Comparison of ENCODE assay signal across 7 mouse cellular contexts in the genomic region with DNA sequence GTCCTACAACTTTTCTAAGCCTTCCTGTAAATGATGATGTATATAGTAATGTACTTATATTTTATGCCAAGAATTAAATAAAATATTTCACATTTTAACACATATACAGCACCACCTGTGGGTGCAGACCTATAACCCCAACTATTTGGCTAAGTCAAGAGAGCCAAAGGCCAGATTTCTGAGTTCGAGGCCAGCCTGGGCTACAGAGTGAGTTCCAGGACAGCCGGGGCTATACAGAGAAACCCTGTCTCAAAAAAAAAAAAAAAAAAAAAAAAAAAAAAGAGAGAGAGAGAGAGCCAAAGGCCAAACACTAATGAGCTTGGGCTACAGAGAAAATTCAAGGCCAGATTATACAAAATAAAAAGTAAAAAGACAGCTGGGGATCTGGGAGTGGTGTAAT. TPM values are rescaled to one million over a fixed set of nuclear protein-coding genes. Genes with fewer than 3 reads are reported as not detected.
A peak's percentile ranks its signal among the peaks of the same experiment; 100 is the strongest.
DNase-seq lines count a peak whose midpoint lies in the region; ATAC-seq and TF ChIP-seq lines count a peak whose summit lies in the region.
"Not testable (repeated sequence)": the region's sequence is repeated elsewhere in the genome, so short reads cannot be mapped to it uniquely, and the experiment has no call there.

No protein-coding gene starts in this region.

- H3K27me3 ChIP-seq in embryonic facial prominence, embryonic 13.5 days; hindbrain, embryonic 13.5 days; kidney, embryonic 15.5 days; liver, embryonic 12.5 days (replicated peaks); midbrain, postnatal 0 days (ENCODE audit: insufficient read depth, low read length): not testable (repeated sequence)

- not testable (repeated sequence) for TF ChIP-seq CTCF in midbrain, postnatal 0 days (IDR thresholded peaks at IDR 0.05)

- peak; percentile 34; the same call in 1 of the 2 replicates for ATAC-seq in embryonic facial prominence, embryonic 13.5 days (ENCODE audit: insufficient number of reproducible peaks, insufficient read depth, low FRiP score, low TSS enrichment, low read depth)
- peak; percentile 29; the same call in 1 of the 2 replicates for ATAC-seq in hindbrain, embryonic 13.5 days (ENCODE audit: low FRiP score)
- peak; percentile 52 for ATAC-seq in kidney, embryonic 15.5 days (replicated peaks; ENCODE audit: low FRiP score)
- peak; percentile 33 for ATAC-seq in liver, embryonic 12.5 days
- peak; percentile 13; the same call in 1 of the 2 replicates for ATAC-seq in midbrain, postnatal 0 days (ENCODE audit: low FRiP score)

- peak; percentile 56 for DNase-seq in heart, adult 9 months (ENCODE audit: low spot score in 2 of 2)
- DNase-seq in midbrain, postnatal 0 days (ENCODE audit: low spot score), result not testable (repeated sequence)
- peak; percentile 71 for DNase-seq in testis, postnatal 10 days (ENCODE audit: low spot score)

- H3K9ac ChIP-seq in embryonic facial prominence, embryonic 13.5 days; hindbrain, embryonic 13.5 days; kidney, embryonic 15.5 days; liver, embryonic 12.5 days; midbrain, postnatal 0 days (replicated peaks; ENCODE audit: low read length, poor library complexity, severe bottlenecking): not testable (repeated sequence)

- 69% methylated on average over 2 of the region's 2 CpGs for WGBS in embryonic facial prominence, embryonic 13.5 days
- 71% methylated on average over 2 of the region's 2 CpGs for WGBS in hindbrain, embryonic 13.5 days
- WGBS in kidney, embryonic 15.5 days, result 74% methylated on average over 2 of the region's 2 CpGs
- WGBS in liver, embryonic 12.5 days (ENCODE audit: insufficient replicate concordance), result 46% methylated on average over 2 of the region's 2 CpGs
- WGBS in midbrain, postnatal 0 days, result 77% methylated on average over 2 of the region's 2 CpGs

- H3K4me3 ChIP-seq in embryonic facial prominence, embryonic 13.5 days; hindbrain, embryonic 13.5 days; kidney, embryonic 15.5 days (replicated peaks); liver, embryonic 12.5 days; midbrain, postnatal 0 days (ENCODE audit: low read depth, low read length): not testable (repeated sequence)

- not testable (repeated sequence) for H3K4me1 ChIP-seq in embryonic facial prominence, embryonic 13.5 days; hindbrain, embryonic 13.5 days (replicated peaks); kidney, embryonic 15.5 days; liver, embryonic 12.5 days; midbrain, postnatal 0 days (ENCODE audit: insufficient read depth, low read length)

- H3K27ac ChIP-seq in embryonic facial prominence, embryonic 13.5 days; hindbrain, embryonic 13.5 days; kidney, embryonic 15.5 days; liver, embryonic 12.5 days; midbrain, postnatal 0 days (ENCODE audit: low read depth, low read length): not testable (repeated sequence)

- H3K9me3 ChIP-seq in embryonic facial prominence, embryonic 13.5 days, result peaks cover 22% of the 10 kb centered on the region
- peaks cover 25% of the 10 kb centered on the region for H3K9me3 ChIP-seq in hindbrain, embryonic 13.5 days
- peaks cover 22% of the 10 kb centered on the region for H3K9me3 ChIP-seq in kidney, embryonic 15.5 days (replicated peaks)
- H3K9me3 ChIP-seq in liver, embryonic 12.5 days (replicated peaks), result peaks cover 17% of the 10 kb centered on the region
- peaks cover 11% of the 10 kb centered on the region; the same call in 1 of the 2 replicates for H3K9me3 ChIP-seq in midbrain, postnatal 0 days (ENCODE audit: low read length)

- H3K36me3 ChIP-seq in embryonic facial prominence, embryonic 13.5 days; hindbrain, embryonic 13.5 days; kidney, embryonic 15.5 days; liver, embryonic 12.5 days; midbrain, postnatal 0 days (ENCODE audit: insufficient read depth, low read length): not testable (repeated sequence)

- H3K4me2 ChIP-seq in embryonic facial prominence, embryonic 13.5 days; hindbrain, embryonic 13.5 days; kidney, embryonic 15.5 days; liver, embryonic 12.5 days; midbrain, postnatal 0 days (ENCODE audit: low read depth, low read length, poor library complexity, severe bottlenecking): not testable (repeated sequence)

RNA-seq across cellular contexts. Expression of gene Sfi1, which starts 24.2 kb away (rescaled TPM):
- polyA plus RNA-seq in embryonic facial prominence, embryonic 13.5 days (2015; fragmentation: Nextera tagmentation; extraction: Ambion mirVana), result 17.2 and 19.3 TPM in 2 replicates
- polyA plus RNA-seq in hindbrain, embryonic 13.5 days (2015; fragmentation: Nextera tagmentation; extraction: Ambion mirVana), result 13.5 and 16.2 TPM in 2 replicates
- 12.9 and 15.3 TPM in 2 replicates for polyA plus RNA-seq in kidney, embryonic 15.5 days (2015; fragmentation: Nextera tagmentation; extraction: Ambion mirVana)
- polyA plus RNA-seq in liver, embryonic 12.5 days (2016; fragmentation: Nextera tagmentation; extraction: Ambion mirVana), result 6.5 and 6.9 TPM in 2 replicates
- 16.3 and 17.6 TPM in 2 replicates for total RNA-seq in midbrain, postnatal 0 days (2014; rRNA removed)
- 10.8 and 11.3 TPM in 2 replicates for polyA plus RNA-seq in midbrain, postnatal 0 days (2015; fragmentation: Nextera tagmentation; extraction: Ambion mirVana)

RNA-seq across cellular contexts. Expression of gene Eif4enif1, which starts 33.1 kb away (rescaled TPM):
- 59.4 and 70.6 TPM in 2 replicates for polyA plus RNA-seq in embryonic facial prominence, embryonic 13.5 days (2015; fragmentation: Nextera tagmentation; extraction: Ambion mirVana)
- polyA plus RNA-seq in hindbrain, embryonic 13.5 days (2015; fragmentation: Nextera tagmentation; extraction: Ambion mirVana), result 50.4 and 52.4 TPM in 2 replicates
- polyA plus RNA-seq in kidney, embryonic 15.5 days (2015; fragmentation: Nextera tagmentation; extraction: Ambion mirVana), result 51.3 and 55.3 TPM in 2 replicates
- polyA plus RNA-seq in liver, embryonic 12.5 days (2016; fragmentation: Nextera tagmentation; extraction: Ambion mirVana), result 38.8 and 44.4 TPM in 2 replicates
- 56.9 and 59.6 TPM in 2 replicates for total RNA-seq in midbrain, postnatal 0 days (2014; rRNA removed)
- polyA plus RNA-seq in midbrain, postnatal 0 days (2015; fragmentation: Nextera tagmentation; extraction: Ambion mirVana), result 35.9 and 43.3 TPM in 2 replicates
